Mouse (Mus musculus) MEL-GATA-1-ER (cell line): Measurements from ENCODE around the gene Tmem62.
"Not testable (repeated sequence)": the region's sequence is repeated elsewhere in the genome, so short reads cannot be mapped to it uniquely, and the experiment has no call there.

Experiments used
- DNase-seq: peaks from one replicate; pipeline ENCODE4 v3.0.0-alpha.2; 2012; ENCODE audit warnings: low read depth; ENCODE audit errors: extremely low read depth

The Tmem62 gene

DNA sequence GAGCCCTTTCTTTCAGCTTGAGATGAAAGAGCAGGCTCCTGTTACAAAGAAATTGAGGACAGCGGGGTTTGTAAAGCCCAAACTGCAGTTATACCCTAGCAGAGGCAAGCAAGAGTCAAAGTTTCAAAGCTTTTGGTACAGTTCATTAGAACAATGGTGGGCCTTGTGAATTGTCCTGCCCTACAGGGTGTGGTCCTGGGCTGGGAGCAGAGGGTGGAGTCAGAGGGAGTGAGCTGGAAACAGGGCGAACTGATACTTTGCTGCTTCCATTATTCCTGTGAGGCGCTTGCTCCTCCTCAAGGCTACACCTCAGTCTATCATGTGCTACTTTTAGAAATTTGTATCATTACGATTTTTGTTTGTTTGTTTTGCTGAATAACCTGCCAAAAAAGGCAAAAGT is 14.4 kb downstream of the Tmem62 start:
- no peak for DNase-seq

DNA sequence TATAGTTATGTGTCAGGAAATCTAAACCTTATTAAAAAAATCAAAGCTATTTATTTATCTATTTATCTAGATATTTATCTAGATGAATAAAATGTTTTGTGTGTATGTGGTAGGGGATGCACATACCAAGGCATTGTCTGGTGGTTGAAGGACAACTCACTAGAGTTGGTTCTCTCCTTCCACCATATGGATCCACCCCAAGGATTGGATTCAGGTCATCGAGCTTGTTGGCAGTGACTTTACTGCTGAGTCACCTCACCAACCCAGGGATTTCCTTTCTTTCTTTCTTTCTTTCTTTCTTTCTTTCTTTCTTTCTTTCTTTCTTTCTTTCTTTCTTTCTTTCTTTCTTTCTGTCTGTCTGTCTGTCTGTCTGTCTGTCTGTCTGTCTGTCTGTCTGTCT is 19.8 kb downstream of the Tmem62 start:
- not testable (repeated sequence) for DNase-seq

DNA sequence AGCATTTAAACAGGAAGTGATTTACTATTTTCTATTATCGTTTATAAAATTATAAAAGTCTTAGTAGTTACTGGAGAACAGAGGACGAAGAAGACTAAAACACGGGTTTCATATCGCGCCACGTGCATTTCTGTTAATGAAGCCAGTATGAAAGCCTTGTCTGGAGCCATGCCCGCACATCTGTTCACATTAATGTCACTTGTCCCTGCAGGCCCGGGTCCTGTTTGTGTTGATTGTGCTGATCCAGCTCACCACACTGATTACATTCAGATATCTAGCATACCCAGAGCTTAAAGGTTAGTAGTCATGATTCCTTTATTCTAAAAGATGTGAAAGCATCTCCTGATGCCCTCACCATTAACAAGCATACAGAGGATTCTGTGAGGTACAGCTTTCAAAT is 22.0 kb downstream of the Tmem62 start:
- DNase-seq, result no peak

DNA sequence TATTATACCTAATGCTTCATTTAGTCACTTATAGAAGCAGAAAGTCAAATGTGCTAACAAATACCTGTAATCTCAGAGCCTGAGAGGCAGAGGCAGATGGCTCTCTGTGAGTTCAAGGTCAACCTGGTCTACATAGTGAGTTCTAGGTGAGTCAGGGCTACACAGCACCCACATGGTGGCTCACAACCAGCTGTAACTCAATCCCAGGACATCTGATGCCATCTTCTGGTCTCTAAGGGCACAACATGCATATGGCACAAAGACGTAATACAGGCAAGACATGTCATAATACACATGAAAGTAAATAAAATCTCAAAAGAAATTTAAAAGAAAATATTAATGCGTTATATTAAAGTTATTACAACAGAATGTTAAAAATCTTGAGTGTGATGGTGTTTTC is 26.8 kb downstream of the Tmem62 start:
- no peak for DNase-seq

DNA sequence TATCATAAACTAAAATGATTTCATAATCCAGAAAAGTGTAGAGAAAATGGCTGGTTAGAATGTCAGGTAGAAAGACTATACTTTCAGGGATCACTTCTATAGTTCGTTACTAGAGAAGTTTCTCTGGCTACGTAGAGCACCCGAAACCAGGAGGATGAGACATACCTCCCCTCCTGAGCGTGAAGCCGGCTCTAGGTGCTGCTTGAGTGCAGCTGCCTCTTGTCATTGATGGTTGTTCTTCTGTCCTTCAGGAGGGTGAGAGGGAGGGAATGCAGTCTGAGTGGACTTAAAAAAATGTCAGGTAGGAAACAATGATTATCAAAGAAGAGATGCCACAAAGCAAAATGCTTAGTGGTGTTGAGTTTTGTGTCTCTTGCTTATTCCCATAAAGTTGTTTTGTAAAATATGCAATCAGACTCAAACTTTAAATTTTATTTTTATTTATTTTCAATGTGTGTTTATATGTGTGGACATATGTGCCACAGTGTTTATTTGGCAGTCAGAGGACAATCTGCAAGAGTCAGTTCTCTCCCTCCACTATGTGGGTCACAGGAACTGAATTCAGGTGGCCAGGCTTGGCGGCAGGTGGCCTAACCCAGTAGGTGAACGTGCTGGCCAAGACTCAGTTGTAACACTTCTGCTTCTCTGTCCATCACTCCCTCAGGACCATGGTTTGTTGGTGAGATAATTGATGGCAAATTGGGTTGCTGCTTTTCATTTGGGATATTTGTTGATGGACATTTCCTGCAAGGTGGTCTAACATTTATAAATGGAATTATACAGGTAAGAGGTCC is 27.4 kb downstream of the Tmem62 start:
- DNase-seq, result no peak

DNA sequence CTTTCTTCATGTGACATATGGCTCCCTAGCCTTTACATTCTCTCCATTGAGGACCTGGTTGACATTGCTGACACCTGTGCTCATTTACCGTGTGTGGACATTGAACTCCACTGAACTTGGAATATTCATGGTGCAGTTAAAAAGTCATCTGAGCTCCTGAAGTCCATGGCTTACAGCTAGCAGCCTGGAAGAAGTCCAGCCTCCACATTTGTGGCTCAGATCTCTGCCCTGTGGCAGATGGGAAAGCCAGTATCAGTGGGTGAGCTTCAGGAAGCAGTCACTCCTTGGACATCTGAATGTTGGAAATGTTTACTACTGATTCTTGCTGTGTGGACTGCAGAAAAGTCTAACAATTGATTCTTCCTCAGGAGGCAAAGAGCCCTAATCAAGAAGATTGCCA is 30.2 kb downstream of the Tmem62 start:
- no peak for DNase-seq

DNA sequence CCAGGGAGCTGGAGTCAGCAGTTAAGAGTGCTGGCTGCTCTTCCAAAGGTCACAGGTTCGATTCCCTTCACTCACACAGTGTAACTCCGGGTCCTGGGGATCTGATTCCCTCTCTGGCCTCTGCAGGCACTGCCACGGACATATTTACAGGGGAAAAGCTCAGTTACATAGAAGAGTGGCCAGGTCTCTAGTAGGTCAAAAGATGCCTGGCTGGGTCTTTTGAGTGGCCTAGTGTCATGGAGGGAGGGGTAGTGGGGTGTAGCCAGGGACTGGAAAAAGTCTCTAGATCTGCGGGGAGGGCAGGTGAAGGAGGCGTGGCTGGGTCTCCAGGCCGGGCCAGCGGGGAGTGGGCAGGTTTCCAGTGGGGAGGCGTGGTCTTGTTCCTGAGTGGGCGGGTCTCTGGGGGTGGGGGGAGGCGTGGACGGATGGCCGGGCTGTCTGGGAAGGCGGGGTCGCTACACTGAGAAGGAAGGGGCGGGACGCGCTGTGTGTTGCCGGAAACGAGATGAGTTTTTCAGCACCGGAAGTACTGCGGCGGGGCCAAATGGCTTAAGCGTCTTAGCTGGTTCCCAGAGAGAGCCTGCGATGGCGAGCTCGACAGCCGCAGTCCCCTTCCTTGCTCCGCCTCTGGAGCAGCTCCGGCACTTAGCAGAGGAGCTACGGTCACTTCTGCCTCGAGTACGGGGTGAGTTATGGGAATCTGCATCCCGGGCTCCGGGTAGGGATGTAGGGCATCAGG is 31.3 kb downstream of the Tmem62 start, which contains the start of gene Ccndbp1:
TSS of gene Ccndbp1 (plus strand) at position 479 of the 739 bp plus-strand sequence.
- peak; percentile 79 for DNase-seq

DNA sequence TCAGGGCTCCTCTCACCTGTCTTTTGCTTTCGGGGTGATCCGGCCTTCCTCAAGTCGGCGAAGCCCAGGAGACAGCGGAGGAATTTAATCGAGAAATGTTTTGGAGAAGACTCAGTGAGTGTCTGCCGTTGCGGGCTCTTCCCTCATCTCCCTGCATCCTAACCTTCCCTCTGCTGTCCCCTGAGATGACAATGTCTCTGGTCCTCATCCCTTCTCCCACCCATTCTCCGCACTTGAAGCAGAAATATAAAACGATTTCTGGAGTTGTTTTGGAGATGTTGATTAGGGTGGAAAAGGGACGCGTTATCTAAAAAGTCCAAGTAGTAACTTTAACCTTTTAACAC is 31.8 kb downstream of the Tmem62 start:
- DNase-seq, result no peak

DNA sequence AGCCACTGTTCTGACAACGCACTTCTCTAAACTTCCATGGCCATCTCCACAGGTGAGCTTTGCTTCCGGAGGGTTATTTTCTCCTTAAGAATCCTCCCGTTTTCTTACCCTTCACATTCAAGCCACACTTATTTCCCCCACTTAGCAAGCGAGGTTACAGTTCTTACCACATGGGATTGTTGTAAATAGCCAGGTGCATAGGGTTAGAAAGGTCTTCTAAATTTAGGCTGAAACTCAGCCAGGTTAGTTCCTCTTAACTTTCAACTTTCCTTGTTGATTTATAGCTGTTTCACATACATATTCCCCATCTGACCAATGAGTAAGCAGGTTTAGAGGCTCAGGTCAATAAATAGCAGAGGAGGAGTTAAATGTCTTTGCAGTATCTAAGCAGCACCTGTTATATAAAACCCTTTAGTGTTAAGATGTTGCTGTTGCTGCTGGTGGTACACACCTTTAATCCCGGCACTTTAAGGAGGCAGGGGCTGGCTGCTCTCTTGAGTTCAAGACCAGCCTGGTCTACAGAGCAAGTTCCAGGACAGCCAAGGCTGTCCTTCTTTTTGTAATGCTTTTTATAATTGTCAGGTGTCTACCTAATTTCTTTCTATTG is 32.4 kb downstream of the Tmem62 start:
- no peak for DNase-seq

DNA sequence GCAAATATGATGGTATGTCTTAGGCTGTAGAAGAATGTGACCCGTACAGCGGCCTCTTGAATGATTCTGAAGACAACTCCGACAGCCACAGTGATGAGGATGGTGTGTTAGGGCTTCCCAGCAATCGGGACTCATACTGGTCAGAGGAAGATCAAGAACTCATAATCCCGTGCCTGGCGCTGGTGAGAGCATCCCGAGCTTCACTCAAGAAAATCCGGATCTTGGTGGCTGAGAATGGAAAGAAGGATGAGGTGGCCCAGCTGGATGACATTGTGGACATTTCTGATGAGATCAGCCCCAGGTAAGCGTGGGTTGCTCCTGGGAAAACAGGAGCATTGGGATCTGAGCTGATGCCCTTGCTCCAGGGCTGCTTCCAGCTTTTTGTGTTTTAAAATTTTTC is 35.9 kb downstream of the Tmem62 start:
- DNase-seq, result no peak

DNA sequence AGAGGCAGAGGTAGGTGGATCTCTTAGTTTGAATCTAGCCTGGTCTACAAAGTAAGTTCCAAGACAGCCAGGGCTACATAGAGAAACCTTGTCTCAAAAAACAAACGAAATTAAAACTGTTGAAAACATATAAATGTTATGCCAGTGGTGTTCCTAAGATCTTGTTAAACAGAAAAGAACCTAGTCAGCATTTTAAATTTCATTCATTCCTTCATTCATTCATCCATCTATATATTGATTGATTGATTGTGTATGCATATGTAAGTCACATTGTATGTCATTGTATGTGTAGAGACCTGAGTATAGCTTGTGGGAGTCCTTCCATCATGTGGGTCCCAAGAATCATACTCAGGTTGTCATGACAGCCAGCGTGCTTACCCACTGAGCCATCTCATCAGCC is 38.7 kb downstream of the Tmem62 start:
- DNase-seq, result no peak

DNA sequence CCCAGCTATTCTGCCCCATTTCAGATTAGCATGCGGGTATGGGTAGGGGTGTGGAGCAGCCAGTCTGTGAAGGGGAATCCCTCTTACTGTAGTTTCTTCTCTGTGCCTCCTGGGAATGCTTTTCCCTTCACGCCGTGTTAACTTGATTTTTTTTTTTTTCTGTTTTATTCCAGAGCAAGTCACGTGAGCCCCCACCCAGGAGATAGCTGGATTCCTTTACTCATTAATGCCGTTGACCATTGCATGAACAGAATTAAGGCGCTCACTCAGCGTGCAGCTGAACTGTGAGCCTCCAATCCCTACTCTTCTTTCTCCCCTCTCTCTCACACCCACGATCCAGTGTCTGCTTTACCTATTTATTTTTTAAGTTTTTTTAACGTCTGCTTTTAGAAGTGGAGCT is 39.4 kb downstream of the Tmem62 start:
- DNase-seq, result no peak

DNA sequence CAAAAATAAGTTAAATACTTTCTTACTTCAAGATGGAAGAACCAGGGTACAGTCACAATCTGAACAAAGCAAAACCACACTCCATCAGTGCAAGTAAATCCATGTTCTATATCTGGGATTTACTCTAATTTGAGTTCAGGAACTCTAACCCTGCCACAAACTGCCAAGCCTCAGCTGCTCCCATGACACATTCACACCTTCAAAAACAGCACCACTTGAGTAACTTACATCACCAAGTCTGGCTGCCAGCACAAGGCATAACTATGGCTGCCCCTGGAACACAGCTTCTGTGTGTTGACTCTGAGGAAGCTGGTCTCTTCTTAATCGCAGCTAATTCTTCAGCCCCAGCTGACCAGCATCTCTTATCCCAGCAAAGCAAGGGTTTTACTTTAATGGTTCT is 40.3 kb downstream of the Tmem62 start:
- DNase-seq, result no peak

DNA sequence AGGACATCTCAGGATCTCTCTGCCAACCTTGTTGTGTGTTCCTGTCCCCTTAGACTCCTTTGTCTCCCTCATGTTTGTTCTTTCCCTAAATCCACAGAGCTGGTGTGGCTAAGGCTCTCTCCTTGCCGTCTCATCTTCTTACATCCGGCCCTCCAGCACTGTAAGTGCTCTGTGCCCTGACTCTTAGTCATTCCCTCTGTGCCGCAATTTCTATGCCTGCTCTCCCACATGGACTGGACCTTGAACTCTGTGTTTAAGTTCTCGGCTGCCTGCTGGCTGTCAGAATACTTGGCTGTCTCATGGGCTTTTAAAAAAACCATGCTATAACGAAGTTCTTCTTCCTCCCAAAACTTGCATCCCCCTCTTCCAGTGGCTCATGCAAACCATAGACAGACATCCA is 46.1 kb downstream of the Tmem62 start:
- DNase-seq, result no peak

DNA sequence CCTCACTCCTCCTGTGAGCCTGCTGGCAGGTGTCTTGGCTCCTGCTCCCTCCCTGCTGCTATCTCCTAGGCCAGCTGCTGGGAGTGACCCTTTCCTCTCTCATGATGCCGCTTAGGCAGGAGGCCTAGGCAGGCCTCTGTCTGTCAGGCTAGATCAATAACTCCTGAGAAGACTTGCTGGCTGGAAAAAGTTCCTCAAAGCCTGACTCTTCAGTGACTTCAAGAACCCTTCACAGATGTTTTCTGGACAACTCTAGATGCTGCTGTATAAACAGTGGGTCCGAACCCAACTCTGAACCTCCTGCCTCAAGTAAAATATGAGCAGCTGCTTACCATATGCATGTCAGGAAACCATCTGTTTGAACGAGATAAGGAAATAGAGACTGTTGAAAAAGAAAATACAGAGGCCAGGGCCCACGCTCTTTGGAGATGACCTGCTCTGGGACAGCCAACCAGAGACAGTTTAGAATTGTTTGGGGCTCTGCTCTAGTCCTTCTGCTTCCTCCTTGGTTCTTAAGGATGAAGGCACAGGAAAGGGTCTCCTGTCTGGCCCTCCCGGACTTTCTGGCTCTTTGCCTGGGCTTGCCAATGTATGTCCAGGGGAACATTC is 60.0 kb downstream of the Tmem62 start, which contains the start of gene Epb42:
TSS of gene Epb42 (minus strand) at position 340 of the 609 bp plus-strand sequence.
- DNase-seq, result peak; percentile 85

DNA sequence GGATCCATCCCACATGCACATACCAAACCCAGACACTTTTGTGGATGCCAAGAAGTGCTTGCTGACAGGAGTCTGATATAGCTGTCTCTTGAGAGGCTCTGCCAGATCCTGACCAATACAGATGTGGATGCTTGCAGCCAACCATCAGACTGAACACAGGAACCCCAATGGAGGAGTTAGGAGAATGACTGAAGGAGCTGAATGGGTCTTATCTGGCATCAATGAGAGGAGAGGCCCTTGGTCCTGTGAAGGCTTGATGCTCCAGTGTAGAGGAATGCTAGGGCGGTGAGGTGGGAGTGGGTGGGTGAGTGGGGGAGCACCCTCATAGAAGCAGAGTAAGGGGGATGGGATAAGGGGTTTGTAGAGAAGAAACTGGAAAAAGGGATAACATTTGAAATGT is 62.0 kb downstream of the Tmem62 start:
- not testable (repeated sequence) for DNase-seq

DNA sequence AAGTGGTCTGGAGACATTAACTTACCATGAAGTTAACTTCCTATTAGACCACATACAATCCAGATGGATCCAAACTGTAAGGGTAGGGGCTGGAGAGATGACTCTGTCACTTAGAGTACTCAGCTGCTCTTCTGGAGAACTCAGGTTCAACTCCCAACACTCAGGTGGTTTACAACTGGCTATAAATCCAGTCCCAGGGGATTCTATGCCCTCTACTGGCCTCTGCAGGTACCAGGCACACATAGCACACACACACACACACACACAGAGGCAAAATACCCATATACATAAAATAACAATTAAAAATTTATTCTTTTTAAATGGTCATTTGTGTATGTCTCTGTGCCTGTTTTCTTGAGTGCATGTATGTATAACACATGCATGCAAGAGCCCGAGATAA is 62.6 kb downstream of the Tmem62 start:
- DNase-seq, result no peak

DNA sequence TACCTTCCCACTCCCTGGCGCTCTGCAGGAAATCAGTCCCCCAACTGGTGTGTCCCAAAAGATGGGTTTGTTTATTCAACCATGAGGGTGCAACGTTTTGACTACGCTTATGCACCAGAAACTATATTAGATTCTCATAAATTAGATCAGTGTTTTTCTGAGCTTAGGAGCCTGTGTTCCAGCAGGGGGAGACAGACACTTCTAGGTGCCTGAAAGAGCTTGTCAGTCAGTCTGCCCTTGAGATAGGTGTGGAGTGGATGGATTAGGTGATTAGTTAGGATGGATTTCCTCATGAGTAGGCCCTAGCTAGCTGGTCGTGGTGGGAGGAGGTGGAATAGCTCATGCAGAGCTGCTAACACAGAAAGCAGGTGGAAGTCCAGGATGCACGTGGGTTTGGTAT is 64.3 kb downstream of the Tmem62 start:
- no peak for DNase-seq

DNA sequence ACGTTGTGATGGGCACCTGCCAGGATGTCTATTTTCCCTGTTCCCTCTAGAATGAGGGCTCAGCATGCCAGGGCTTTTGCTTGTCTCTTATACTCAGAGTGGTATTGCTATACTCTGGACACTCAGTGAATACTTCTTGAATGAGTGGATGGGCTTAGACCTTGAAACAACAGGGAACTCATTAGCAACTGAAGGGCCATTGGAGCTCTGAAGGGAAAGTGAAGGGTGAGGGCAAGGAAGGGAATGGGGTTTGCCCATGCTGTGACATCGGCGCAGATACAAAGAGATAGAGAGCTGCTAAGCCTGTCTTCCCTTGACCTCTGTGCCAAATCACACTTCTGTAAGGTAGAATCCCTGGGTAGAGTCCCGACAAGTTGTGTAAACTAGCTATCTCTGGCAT is 68.8 kb downstream of the Tmem62 start:
- DNase-seq, result no peak

DNA sequence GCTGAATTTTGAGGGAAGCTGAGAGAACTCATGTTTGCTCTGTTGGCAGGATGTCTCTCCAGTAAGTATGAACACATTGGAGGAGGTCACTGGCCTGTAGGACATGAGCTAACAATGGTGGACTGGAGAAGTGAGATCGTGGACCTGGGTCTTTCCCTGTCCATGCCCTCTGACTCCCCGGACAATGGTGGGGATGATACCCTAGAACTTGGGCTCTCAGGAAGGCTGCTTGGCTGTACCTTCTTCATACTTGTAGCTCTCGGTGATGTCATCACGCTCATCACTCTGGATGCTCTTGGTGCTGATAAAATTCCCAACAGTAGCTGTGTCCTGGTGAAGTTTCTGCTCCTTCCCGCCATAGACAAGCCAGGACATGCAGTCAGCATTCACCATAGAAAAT is 75.4 kb downstream of the Tmem62 start:
- DNase-seq, result no peak

DNA sequence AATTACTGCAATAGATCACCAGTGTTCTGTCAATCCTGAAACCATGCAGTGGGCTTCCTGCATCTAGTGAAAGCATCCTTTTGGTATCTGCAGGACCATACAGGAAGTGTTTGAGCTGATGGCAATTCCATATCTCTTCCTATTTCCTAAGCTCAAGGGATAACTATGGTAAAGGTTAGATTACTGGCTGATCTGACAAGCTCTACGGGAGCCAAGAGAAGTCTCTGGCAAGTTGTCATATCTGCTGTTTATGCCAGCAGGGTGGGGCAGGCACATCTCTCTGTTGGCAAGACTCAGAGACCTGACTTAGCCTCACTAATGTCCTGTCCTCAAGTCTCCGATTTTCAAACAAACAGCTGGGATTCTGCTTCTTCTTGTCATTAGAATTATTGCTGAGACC is 77.2 kb downstream of the Tmem62 start:
- DNase-seq, result peak; percentile 44

DNA sequence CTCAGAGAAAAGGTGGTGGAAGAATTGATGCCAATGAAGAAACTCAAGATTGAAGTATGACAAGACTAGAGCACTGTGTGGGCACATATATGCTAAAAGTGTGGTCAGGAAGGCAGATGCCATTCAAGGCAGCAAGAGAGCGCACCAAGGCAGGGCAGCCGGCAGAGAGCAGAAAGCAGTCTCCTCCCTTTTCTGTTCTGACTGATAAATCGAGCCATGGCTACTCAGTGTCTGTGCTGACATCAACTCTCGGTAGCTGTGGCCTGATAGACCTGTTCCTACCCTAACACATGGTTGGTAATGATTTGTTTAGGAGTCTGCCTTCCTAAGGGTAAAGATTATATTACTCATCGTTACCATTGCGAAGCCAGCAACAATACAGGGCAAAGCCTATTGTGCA is 79.1 kb downstream of the Tmem62 start:
- no peak for DNase-seq
